Mouse (Mus musculus): ENCODE measurements around the gene Kif1c.
A peak's percentile ranks its signal among the peaks of the same experiment; 100 is the strongest.

The Kif1c gene

DNA sequence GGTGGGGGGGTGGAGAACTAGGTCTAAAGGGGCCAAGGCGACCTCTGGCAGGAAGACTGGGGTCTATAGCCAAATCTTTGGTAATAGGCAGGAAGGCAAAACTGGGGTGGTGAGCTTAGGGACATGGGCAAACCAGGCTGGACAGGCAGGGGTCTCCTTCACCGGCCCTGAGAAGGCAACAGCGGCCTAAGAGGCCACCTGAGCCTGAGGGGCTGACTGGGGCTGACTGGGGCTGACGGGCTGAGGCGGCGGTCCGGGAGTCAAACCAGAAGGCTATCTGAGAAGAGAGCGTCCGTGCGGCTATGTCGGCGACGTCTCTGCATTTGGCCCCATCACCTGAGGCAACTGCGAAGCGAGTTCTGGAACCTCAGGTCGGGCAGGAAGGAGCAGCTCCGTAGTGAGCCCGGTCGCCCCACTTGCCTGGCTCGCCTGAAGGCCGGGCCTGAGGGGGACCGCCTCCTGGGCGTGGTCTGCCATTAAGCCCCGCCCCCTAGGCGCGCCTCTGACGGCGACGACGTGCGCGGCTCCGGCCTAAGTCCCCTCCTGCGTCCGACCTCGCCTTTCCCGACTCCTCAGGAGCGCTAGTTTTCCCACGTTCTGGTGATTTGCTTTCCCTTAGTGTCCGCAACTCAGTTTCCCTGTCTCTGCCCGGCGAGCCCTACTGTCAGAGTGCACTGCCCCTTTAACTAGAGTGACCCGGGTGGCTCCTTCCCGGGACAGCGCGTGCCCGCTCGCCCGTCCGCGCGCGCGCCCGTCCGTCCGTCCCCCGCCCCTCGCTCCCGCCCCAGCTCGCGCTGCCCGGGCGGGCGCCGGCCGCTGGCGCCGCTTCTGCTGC lies at the start of gene Kif1c, which contains the start of gene Inca1:
Gene Kif1c, plus strand, starts transcription at position 827 of the 835 bp plus-strand sequence.
Gene Inca1, minus strand, starts transcription at position 434 of the 835 bp plus-strand sequence.
- DNase-seq: peak; percentile 95

DNA sequence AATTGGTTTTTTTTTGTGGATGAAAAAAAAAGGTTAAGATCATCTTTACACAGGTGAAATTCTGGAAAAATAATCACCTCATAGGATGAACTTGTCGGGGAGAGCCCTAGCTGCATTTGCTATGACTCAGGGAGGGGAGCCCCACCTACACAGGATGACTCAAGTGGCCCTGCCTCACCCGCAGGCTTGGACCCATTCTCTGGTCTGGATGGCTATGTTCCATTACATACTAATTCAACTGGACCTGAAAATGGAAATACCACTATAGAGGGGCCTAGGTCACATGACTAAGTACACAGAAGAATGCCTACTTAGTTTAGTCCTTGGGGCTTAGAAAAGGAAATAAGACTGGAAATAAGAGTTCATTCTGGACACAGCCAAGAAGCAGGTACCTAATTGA lies 49.0 kb upstream of the Kif1c start:
- no peak for DNase-seq

DNA sequence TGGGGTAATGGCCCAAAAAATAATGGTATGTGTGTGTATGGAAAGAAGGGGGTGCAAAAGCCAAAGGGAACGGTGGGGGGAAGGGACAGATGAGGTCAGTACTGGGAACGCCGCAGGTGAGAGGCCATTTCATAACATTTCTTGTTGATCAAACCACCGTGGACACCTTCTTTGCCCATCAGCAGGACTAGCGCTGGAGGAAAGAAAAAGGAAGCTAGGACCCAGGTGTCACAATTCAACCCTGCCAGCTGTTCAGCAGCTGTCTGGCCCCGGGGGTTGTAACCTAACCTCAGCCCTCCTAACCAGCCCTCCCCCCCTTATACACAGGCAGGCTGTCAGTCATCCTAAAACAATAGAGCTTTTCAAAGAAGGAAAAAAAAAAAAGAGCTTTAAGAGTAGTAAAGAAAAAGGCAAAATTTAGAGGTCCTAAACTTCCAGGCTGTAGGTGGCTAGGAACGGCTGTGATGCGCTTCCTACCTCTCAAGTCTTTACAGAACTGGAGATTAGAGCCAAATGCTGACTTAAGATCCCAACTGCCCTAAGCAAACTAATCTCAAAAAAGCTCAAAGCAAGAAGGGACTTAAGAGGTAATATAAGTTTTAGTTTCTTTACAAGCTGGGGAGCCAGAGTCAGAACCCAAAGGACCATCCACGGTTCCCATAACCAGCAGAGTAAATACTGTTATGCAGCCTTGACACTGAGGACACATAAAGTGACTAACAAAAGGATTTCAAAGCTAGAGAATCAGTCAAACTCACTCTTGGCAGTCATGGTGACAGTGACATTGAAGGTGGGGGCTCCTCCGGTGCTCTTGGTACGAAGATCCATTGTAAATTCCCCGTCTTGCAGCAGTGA lies 48.1 kb upstream of the Kif1c start:
- no peak for DNase-seq

DNA sequence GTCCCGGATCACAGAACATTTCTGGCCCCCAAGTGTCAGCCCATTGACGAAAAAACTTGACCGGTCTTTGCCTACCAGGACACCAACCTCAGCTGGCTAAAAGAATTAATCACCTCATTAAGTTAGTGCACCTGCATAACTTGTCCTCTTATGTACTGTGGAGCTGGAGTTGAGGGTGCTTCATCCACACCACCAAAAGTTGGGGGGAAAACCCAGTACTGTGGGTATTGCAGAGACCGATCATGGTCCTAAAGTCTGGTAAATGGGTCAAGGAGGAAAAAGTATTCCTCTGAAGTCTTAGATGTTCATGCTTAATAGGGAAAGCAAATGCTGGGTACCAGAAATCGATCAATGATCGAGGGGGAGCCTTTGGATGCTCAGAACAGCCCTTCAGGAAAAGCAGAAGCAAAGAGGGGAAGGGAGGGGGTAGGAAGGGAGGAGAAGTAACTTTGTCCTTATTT lies 47.4 kb upstream of the Kif1c start:
- DNase-seq: no peak

DNA sequence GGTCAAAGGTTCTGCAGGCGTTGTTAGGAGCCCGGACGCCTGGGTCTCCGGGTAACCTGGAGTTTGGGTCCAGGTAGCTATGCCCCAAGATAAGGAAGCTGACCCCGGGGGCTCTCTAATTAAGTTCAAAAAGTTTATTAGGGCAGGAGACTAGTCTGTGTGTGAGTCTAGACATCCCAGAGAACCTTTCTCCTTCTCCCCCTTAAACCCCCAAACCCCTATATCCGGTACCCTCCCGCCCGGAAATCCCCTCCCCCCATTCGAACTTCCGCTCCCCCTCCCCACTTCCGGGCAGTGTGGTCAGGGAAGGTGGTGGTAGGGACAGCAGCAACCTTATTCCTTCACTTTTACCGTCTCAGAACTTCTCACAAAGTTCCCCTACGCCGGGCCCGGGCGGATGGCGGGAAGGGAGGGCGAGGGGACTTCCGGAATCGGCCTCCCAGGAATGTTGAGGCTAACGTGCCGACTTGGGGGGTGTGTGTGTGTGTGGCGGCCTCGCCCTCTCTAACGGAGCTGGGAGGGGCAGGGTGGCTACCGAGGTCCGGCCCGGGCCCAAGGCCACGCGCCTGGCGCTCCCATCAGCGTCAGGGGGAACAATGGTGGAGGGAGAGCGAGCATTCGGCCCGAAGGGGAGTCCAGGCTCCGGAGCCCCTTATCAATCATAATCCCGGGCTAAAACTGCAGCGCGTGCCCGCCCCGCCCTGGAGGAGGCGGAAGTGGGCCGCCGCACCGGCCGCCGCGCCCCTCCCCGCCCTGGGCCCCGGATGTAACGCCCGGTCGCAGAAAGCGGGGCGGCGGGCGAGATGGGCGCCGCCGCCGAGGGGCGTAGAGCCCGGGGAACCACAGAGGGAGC lies 46.8 kb upstream of the Kif1c start:
- DNase-seq: no peak

DNA sequence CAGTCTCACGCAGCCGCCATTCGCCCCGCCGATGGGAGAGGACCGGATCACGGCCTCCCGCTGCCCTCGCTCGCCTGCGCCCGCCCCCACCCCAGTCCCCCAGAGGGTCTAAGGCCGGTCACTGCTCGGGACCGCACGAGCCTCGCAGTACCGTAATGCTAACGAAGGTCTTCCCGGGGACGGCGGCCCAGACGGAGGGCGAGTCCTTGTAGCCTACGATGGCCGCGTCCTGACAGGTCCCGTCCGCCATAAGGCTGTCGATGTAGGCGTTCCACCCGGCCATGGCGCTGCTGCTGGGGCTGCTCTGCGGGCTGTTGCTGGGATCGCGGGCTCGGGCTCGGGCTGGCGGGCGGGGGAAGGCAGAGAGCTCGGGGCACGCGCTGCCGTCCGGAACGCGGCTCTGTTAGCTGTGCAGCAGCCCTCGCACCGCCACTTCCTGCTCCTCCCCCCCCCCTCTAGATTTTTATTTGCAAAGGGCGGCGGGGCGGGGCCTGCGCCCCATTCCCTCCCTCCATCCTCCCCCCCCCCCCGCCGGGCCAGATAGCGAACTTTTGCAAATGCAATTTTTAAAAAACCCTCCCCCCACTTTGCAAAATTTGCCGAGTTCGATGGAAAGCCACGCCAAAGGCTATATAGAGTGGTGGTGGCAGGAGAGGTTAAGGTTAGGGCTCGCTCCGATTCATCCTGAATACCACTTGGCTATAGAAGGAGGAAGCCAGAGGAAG lies 46.0 kb upstream of the Kif1c start, which contains the start of gene Pfn1:
Gene Pfn1, minus strand, starts transcription at position 447 of the 725 bp plus-strand sequence.
- DNase-seq: peak; percentile 75

DNA sequence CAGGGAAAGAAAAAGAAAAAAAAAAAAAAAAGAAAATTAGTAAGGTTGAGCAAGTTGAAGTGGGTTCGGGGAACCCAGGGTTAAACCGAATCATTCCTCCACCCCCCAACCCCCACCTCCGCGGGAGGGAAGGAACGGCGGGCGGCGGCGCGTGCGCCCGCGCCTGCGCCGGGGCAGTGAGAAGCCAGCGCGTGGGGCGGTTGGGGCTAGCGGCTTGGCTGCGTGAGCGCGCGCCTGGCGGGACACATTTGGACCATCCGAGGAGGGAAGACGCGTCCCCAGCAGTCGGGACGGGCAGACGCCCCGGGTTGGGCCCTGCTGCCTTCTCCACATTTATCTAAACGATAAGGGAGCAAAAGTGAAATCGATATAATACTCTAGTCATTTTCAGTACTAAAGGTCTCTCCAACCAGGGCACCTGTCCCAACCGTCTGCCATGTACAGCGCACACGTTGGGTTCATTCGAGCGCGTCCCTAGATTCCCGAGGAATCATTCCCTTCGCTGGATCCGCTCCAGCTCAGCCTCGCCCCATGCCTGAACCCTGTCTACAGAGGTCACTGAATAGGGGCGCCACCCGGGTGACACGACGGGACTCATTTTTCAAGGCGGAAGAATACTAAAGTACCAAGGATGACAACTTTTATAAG lies 45.3 kb upstream of the Kif1c start:
- DNase-seq: peak; percentile 77

DNA sequence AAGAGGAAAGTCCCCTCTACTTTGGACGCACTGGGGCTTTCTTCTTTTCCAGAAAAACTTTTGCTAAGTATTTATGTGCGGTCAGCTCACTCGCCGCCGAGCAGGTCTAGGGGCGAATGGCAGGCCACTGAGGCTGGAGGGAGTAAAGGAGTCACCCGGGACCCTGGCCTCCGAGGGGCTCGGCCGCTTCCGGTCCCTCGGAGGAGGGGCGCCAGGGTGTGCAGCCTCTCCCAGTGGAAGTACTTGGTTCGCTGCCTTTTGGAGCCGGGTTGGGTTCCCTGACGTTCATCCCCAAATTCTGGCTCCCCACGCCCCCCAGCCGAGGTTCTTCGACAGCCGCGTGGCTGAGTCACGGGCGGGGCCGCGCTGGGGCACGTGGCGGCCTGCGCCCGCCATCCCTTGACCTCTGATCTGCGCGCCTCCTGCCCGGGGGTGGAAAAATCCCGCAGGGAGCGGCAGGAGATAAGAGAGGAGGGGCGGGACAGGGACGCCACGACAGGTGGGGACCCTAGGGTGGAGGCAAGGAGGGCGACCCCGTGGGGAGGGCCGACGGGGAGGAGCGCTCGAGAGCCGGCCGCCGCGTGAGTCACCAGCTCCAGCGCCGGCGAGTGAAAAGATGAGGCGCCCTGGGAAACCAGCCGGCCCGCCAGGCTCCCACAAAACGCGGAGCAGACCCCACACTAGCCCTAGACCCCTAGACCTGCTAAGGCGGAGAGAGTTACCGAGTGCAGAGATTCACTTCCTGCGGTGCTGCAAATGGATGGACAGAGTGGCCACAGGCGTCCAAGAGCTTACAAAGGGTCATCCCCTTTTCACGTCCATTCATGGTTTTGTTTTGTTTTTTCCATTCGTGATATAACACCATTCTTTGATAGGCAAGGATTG lies 44.5 kb upstream of the Kif1c start:
- DNase-seq: no peak

DNA sequence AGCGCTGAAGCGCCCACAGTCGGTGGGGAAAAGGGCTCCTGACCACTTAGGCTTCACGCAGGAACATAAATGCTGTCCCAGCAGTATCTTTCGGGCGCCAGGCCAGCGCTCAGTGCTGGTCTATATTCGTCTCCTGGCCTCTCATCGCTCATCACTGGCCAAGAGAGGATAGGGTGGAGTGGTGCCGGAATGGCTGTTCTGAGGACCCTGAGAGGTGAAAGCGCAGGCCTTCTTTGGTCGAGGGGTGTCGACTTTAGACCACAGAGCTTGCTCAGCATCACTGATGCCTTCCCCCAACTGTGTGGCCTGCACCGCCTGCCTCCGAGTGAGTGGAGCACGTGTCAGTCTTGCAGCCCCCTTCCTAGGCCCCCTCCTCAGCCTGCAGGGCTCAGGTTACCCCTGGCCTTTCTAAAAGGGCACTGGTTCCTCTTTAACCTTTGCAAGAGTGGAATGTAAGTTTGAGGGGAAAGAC lies 43.9 kb upstream of the Kif1c start:
- DNase-seq: no peak

DNA sequence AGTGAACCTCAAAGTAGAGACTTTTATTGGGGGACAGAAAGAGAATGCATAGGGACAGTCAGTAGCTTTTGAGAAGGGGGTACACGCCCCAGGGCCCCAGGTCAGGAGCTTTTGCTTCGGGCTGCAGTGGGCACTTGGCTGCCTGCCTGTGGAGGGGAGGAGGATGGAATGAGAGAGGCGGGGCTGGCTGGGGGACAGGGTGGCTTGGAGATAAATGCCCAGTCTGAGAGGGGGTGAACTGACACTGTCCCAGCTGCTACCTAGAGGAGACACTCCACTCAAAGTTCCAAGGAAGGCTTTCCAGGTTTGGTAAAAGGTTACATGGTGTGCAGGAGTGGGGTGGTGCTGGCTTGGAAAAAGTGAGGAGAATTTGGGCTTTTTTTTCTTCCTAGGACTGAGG lies 43.4 kb upstream of the Kif1c start, which contains the start of gene Eno3:
Gene Eno3, plus strand, starts transcription at position 239 of the 400 bp plus-strand sequence.
- DNase-seq: no peak

DNA sequence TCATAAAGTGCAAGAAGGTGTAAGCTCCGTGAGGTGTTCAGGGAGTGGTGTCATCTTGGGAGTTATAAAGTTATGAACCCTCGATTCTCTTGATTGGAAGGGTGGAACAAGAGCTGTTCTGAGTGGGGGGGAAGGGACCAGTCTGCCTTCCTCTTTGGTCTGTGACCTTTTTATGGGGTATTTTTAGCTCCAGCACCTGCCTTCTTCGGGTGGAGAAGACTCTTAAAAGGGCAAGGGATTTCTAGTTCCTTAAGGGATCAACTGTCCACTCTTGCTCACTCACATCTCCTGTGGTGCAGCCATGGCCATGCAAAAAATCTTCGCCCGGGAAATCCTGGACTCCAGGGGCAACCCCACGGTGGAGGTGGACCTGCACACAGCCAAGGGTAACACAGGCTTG lies 42.8 kb upstream of the Kif1c start:
- DNase-seq: no peak

DNA sequence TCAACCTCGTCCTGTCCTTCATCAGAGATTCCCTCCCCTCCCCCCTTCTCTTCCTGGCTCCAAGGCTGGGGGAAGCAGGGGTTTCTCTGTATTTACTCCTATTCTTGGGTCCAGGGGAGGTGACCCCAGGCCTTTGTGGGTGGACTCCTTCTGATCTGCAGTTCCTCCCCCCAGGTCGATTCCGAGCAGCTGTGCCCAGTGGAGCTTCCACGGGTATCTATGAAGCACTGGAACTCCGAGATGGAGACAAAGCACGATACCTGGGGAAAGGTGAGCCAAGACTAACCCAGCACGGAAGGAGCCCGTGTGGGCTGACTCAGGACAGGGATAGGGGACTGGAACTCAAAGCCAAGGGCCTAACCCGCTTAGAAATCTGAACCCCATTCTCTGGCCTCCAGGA lies 42.4 kb upstream of the Kif1c start:
- DNase-seq: no peak

DNA sequence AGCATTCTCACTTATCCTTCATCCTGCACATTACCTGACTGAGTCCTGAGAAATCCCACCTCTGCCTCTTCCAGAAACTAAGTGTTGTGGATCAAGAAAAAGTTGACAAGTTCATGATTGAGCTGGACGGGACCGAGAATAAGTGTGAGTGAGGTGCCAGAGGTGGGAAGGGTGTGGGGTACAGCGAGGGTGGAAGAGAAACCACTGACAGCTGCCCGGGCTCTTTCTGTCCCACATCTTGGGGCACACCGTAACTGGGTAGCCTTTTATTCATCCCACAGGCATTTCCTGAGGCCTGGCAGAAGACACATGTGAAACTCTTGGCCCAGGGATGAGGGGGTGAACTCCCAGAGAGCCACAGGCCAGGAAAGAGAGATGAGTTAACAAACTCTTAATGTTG lies 41.8 kb upstream of the Kif1c start:
- DNase-seq: no peak

DNA sequence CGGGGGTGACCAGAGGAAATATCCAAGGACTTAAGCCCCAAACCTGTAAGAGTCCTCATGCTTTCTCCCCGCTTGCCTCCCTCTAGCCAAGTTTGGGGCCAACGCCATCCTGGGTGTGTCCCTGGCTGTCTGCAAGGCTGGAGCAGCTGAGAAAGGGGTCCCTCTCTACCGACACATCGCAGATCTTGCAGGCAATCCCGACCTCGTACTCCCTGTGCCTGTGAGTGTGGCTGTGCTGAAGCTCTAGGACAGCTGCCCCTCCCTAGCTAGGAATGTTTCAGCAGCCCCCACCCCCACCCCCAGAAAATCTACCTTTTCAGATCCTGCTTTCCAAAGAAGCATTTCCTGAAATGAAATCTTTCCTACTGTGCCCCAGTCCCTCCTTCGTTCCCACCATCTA lies 41.4 kb upstream of the Kif1c start:
- no peak for DNase-seq

DNA sequence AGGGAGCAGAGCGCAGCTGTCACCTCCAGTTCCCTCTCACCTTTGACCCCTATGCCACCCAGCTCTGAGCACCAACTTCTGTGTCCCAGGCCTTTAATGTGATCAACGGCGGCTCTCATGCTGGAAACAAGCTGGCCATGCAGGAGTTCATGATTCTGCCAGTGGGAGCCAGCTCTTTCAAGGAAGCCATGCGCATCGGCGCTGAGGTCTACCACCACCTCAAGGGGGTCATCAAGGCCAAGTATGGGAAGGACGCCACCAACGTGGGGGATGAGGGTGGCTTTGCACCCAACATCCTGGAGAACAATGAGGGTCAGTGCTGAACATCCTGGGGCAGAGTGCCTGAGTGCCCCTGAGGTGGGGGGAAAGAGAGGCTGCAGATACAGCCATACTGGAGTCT lies 39.8 kb upstream of the Kif1c start:
- DNase-seq: no peak

DNA sequence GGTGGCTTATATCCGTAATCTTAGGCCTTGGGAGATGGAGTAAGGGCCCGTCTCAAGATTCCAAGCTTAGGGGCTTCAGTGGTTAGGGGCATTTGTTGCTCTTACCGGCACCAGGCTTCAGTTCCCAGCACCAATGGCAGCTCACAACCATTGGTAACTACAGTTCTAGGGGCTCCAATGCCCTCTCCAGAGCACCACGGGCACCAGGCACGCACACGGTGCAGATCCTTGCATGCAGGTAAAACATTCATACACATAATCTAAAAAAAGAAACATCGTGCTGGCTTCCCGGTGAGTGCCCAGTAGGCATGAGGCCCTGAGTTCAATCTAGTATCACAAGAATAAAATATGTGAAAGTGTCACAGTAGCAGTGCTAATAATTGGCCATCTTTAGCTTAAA lies 37.2 kb upstream of the Kif1c start:
- DNase-seq: no peak

DNA sequence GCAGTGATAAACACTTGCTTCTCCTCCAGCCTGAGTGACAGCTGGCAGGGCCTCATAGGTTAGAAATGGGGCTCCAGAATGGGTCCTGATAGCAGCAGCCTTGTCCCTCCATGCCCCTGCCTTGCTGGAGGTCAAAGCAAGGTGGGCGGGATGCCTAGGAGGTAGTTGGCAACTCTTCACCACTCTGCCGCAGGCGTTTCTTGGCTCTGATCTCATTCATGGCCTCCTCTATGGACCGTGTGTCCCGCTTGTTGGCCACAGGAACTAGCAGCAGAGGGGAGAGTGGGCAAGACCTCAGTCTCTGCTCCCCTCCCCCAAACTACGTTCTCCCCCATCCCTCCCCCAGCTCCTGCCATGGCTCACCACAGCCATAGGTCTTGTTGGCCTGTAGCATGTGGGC lies 36.4 kb upstream of the Kif1c start:
- DNase-seq: no peak

DNA sequence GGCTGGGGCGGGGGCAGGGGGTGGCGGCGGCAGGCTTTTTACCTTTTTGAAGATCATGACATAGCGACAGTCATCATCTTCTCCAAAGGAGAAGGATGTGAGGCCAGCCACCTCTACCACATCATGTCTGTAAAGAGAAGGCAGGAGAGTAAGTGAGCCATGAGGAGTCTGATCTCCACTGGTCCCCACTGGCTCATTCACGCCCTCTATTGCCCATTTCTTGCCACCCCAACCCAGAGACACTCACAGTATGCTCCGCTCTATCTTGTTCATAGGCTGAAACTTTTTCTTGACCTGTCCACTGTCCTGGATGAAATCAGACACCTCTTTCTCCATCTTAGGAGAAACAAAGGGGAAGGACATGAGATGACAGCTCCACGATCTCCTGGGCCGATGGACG lies 35.6 kb upstream of the Kif1c start:
- DNase-seq: no peak

DNA sequence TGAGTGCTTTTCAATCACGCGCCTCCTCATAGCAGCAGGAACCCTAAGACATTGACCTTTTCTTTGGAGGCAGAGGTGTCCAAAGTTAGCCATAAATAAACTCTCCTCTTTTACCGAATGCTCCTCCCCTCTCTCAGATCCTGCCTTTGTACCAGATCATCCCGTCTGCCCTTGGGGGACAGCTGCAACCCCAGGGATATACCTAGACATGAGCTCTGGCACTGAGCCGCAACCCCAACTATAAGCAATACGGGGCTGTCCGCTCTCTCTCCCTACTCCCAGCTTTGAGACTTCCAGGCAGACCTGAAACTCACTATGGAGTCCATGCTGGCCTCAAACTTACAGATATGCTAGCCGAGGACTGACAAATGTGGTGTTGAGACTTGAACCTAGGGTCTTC lies 33.7 kb upstream of the Kif1c start:
- DNase-seq: no peak
